ENCODE assay signal across 21 mouse cellular contexts in genomic region chr1:83179531-83179930, GRCm38 (mm10). TPM values are rescaled to one million over a fixed set of nuclear protein-coding genes. Genes with fewer than 3 reads are reported as not detected.
"Had no signal": no experiment of that assay in that cellular context is flagged by ENCODE, and none has a peak within 500 bp of the region (broad histone marks: within the 10 kb centered on the region; RNA-seq: fewer than 3 reads in every experiment).

No protein-coding gene starts in this region.

- H3K27me3 ChIP-seq: kidney, embryonic 15.5 days; liver, embryonic 13.5 days; midbrain, embryonic 12.5 days; neural tube, embryonic 13.5 days; stomach, embryonic 15.5 days had no signal

- H3K9ac ChIP-seq: kidney, embryonic 15.5 days; liver, embryonic 13.5 days; midbrain, embryonic 12.5 days; neural tube, embryonic 13.5 days; stomach, embryonic 15.5 days had no signal

- H3K4me2 ChIP-seq: kidney, embryonic 15.5 days; liver, embryonic 13.5 days; midbrain, embryonic 12.5 days; neural tube, embryonic 13.5 days; stomach, embryonic 15.5 days had no signal

- H3K27ac ChIP-seq: kidney, embryonic 15.5 days; left cerebral cortex, adult 2 months; liver, embryonic 13.5 days; midbrain, embryonic 12.5 days; neural tube, embryonic 13.5 days; stomach, embryonic 15.5 days had no signal

- DNase-seq: kidney, postnatal 10 days; kidney, postnatal 36 days; layer of hippocampus, postnatal 36 days; liver, embryonic 13.5 days; lung, adult 2 months; retina, postnatal 1 day; right cerebral cortex, postnatal 25 days; spleen, adult 18-20 months; thymus, postnatal 25 days had no signal

- H3K9me3 ChIP-seq: kidney, embryonic 15.5 days; liver, embryonic 13.5 days; midbrain, embryonic 12.5 days; neural tube, embryonic 13.5 days; stomach, embryonic 15.5 days had no signal

- H3K4me3 ChIP-seq: kidney, embryonic 15.5 days; left cerebral cortex, adult 2 months; liver, embryonic 13.5 days; midbrain, embryonic 12.5 days; myocyte; neural tube, embryonic 13.5 days; stomach, embryonic 15.5 days had no signal

- ATAC-seq: midbrain, embryonic 16.5 days had no signal

- H3K36me3 ChIP-seq: kidney, embryonic 15.5 days; liver, embryonic 13.5 days; midbrain, embryonic 12.5 days; neural tube, embryonic 13.5 days; stomach, embryonic 15.5 days had no signal

- H3K4me1 ChIP-seq: kidney, embryonic 15.5 days; liver, embryonic 13.5 days; midbrain, embryonic 12.5 days; neural tube, embryonic 13.5 days; stomach, embryonic 15.5 days had no signal

RNA-seq across cellular contexts. Expression of gene Daw1, which starts 20.0 kb away (rescaled TPM):
- total RNA-seq: liver, adult 2 months; megakaryocyte-erythroid progenitor cell, adult 5-6 weeks; monocyte, adult 5-6 weeks; neutrophil, adult 5-6 weeks had no signal
- polyA plus RNA-seq: liver, adult 2 months; liver, embryonic 13.5 days; liver, embryonic 16.5 days; midbrain, embryonic 12.5 days; myocyte had no signal
